Mouse (Mus musculus) kidney, embryonic 15.5 days (tissue): Measurements from ENCODE around the gene Nol6. TPM values are rescaled to one million over a fixed set of nuclear protein-coding genes. Genes with fewer than 3 reads are reported as not detected.

Experiments used
- ATAC-seq: fragments of 200-750 bp; cut with Nextera tagmentation; replicated peaks from 2 replicates; pipeline ENCODE4 v1.8.0; 2017; ENCODE audit warnings: moderate TSS enrichment; ENCODE audit not compliant: low FRiP score
- H3K27ac ChIP-seq: fragments of 300-500 bp; sonication (generic); 2 replicates; pipeline ENCODE4 v1.5.1; 2015; ENCODE audit warnings: mild to moderate bottlenecking, inconsistent platforms
- H3K27me3 ChIP-seq: fragments of 300-500 bp; sonication (generic); 2 replicates; pipeline ENCODE4 v1.6.1; 2015; ENCODE audit warnings: inconsistent platforms
- H3K36me3 ChIP-seq: fragments of 300-500 bp; sonication (generic); 2 replicates; pipeline ENCODE4 v1.6.1; 2015; ENCODE audit warnings: inconsistent platforms
- H3K4me1 ChIP-seq: fragments of 300-500 bp; sonication (generic); 2 replicates; pipeline ENCODE4 v1.6.1; 2015; ENCODE audit warnings: inconsistent platforms
- H3K4me2 ChIP-seq: fragments of 300-500 bp; sonication (generic); 2 replicates; pipeline ENCODE4 v1.6.1; 2015; ENCODE audit warnings: moderate library complexity, mild to moderate bottlenecking, inconsistent platforms
- H3K4me3 ChIP-seq: fragments of 300-500 bp; sonication (generic); replicated peaks from 2 replicates; pipeline ENCODE4 v1.5.1; 2015; ENCODE audit warnings: mild to moderate bottlenecking, inconsistent platforms
- H3K9ac ChIP-seq: fragments of 300-500 bp; sonication (generic); 2 replicates; pipeline ENCODE4 v1.6.1; 2015; ENCODE audit warnings: mild to moderate bottlenecking, inconsistent platforms
- H3K9me3 ChIP-seq: fragments of 300-500 bp; sonication (generic); replicated peaks from 2 replicates; pipeline ENCODE4 v1.6.1; 2016; ENCODE audit warnings: inconsistent platforms
- WGBS: fragments of 180-500 bp; shearing (Covaris S2); methylation state at CpG from one replicate; pipeline ENCODE4 v1.1.7; 2015; ENCODE audit warnings: mixed read lengths; 5-methylcytosine and 5-hydroxymethylcytosine counted together
- polyA plus RNA-seq: library from polyadenylated mRNA; unstranded; fragments of >200 nt; fragmentation: Nextera tagmentation; extraction: Ambion mirVana; gene quantifications from 2 replicates; pipeline ENCODE4 v1.2.1, GENCODE M21; 2015

Gene Nol6
- polyA plus RNA-seq, 1 experiment from 2014 or later = 33.1 TPM

- no peak overlapping the region for H3K27ac ChIP-seq
- H3K4me1 ChIP-seq = peaks cover 3% of the 10 kb centered on the region; the same call in 1 of the 2 replicates
- no peaks in the 10 kb centered on the region for H3K36me3 ChIP-seq
- no peak for ATAC-seq
- H3K4me3 ChIP-seq = no peak overlapping the region
- 81% methylated on average over 12 of the region's 12 CpGs for WGBS
- H3K27me3 ChIP-seq = no peaks in the 10 kb centered on the region
- no peaks in the 10 kb centered on the region for H3K9me3 ChIP-seq
- no peak overlapping the region for H3K4me2 ChIP-seq
- H3K9ac ChIP-seq = no peak overlapping the region
These were observed 51.0 kb downstream of the Nol6 start for GRCm38 (mm10) chr4:41073008-41073817.

GRCm38 (mm10) chr4:41071500-41072429 is 52.5 kb downstream of the Nol6 start:
- Histone ChIP-seq H3K4me2 (no peak overlapping the region), H3K36me3 (no peaks in the 10 kb centered on the region), H3K4me3 (no peak overlapping the region), H3K27ac (no peak overlapping the region), H3K9ac (no peak overlapping the region), H3K9me3 (no peaks in the 10 kb centered on the region), H3K4me1 (no peaks in the 10 kb centered on the region), H3K27me3 (no peaks in the 10 kb centered on the region)
- no peak for ATAC-seq
- WGBS = 75% methylated on average over 14 of the region's 14 CpGs

GRCm38 (mm10) chr4:41065196-41065595 is 59.1 kb downstream of the Nol6 start:
- Histone ChIP-seq H3K4me2 (no peak overlapping the region), H3K27ac (no peak overlapping the region), H3K4me1 (peaks cover 10% of the 10 kb centered on the region), H3K36me3 (no peaks in the 10 kb centered on the region), H3K27me3 (no peaks in the 10 kb centered on the region), H3K9me3 (no peaks in the 10 kb centered on the region), H3K9ac (no peak overlapping the region), H3K4me3 (no peak overlapping the region)
- ATAC-seq = no peak
- WGBS = 89% methylated on average over 4 of the region's 4 CpGs

Other genes starting within 250 kb of the Nol6 start
- gene Spink4, start 204.4 kb downstream of the Nol6 start, polyA plus RNA-seq = 1.1 and 31.9 TPM in 2 replicates
- gene Bag1, start 176.2 kb downstream of the Nol6 start, polyA plus RNA-seq = 218 and 220 TPM in 2 replicates
- gene Chmp5, start 176.0 kb downstream of the Nol6 start, polyA plus RNA-seq = 114 and 121 TPM in 2 replicates
- gene Nfx1, start 153.5 kb downstream of the Nol6 start, polyA plus RNA-seq = 87.3 and 87.9 TPM in 2 replicates
- 0.88 and 1.1 TPM in 2 replicates for gene Aqp7, start 76.3 kb downstream of the Nol6 start, polyA plus RNA-seq
- 29.0 and 33.1 TPM in 2 replicates for gene Aqp3, start 26.3 kb downstream of the Nol6 start, polyA plus RNA-seq
- gene Ube2r2, start 11.3 kb upstream of the Nol6 start, polyA plus RNA-seq = 81.7 and 84.4 TPM in 2 replicates
- 66.8 and 68.5 TPM in 2 replicates for gene Ubap2, start 150.7 kb upstream of the Nol6 start, polyA plus RNA-seq
- gene Dcaf12, start 190.4 kb upstream of the Nol6 start, polyA plus RNA-seq = 65.7 and 67.9 TPM in 2 replicates
- gene Ubap1, start 224.5 kb upstream of the Nol6 start, polyA plus RNA-seq = 62.3 and 63.0 TPM in 2 replicates